Mouse (Mus musculus) cerebellum, postnatal 25 days (tissue): Measurements from ENCODE around the gene Celsr3.

Experiments
- DNase-seq, 2 experiments: peaks; one replicate each; pipeline ENCODE4 v3.0.0; 2021; ENCODE audit warnings: mixed read lengths in 2 of 2

Gene Celsr3

GRCm38 (mm10) chr9:108825820-108826699 lies at the start of gene Celsr3:
Gene Celsr3, plus strand, starts transcription at chr9:108826320.
- DNase-seq = peak; percentile 92 to 95

- no peak for DNase-seq
Observed at GRCm38 (mm10) chr9:108776614-108777013, 49.5 kb upstream of the Celsr3 start.

DNA sequence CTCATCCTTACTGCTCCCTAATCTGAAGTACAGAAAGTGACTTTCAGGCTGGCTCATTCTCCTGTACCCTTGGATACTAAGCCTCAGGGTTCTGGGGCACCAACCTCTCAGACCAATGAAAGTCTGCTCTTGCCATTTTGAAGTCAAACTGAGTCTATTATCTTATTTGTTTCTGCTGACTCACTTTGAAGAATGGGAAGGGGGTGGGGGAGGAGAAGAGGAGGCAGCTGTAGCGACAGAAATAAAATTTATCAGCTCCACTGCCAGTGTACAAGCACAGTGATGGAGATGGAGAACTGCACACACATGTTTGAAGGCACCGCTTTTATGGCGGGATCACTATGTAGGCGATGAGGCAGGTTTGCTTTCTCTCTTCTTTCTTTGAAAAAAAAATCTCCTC lies 48.8 kb upstream of the Celsr3 start:
- DNase-seq = no peak

GRCm38 (mm10) chr9:108780959-108781358 lies 45.2 kb upstream of the Celsr3 start:
- no peak for DNase-seq

DNA sequence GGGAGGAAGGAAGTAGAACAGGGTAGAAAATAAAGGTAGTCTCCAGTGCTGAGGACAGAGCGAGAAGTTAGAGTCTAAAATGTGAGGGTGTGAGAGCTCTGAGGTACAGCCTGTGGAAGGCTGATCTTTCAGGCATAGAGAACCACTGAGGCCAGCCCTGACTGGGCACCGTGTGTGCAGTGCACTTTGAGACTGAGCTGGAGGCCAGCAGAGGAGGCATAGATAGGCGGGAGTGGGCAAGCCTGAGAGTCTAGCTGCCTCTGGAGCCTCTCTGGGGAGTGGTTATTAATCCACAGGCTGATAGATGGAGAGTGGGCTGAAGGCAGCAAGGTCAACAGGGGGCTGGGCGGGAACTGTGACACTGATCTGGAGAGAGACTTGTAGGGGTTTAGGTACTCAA lies 44.2 kb upstream of the Celsr3 start:
- no peak for DNase-seq

DNA sequence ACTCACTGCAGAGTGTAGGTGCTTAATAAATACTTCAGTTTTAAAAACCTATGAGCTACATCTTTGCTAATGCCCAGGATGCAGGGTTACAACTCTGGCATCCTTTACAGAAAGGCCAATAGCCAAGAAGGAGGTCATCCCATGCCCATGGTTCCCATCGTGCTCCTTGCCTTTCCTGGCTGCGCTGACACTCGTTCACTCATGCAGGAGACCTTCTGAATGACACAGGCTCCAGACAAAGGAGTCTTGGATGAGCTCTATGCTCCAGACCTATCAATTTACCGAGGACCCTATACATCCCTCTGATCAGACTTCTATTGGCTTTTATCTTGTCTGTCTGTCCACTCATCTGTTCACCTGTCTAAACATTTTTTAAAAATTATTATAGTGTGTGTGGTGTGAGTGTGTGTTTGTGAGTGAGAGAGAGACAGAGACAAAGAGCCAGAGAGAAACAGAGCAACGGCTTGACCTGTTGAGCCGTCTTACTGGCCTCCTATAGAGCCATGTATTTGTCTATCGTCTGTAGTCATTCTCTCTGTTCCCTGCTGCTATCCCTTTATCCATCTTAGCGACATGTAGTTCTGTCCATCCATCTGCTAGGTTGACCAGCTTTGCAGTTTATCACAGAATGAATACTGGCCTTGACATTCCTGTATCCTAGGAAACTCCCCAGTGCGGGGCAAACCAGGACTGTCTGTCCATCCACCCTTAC lies 43.1 kb upstream of the Celsr3 start:
- no peak for DNase-seq

DNA sequence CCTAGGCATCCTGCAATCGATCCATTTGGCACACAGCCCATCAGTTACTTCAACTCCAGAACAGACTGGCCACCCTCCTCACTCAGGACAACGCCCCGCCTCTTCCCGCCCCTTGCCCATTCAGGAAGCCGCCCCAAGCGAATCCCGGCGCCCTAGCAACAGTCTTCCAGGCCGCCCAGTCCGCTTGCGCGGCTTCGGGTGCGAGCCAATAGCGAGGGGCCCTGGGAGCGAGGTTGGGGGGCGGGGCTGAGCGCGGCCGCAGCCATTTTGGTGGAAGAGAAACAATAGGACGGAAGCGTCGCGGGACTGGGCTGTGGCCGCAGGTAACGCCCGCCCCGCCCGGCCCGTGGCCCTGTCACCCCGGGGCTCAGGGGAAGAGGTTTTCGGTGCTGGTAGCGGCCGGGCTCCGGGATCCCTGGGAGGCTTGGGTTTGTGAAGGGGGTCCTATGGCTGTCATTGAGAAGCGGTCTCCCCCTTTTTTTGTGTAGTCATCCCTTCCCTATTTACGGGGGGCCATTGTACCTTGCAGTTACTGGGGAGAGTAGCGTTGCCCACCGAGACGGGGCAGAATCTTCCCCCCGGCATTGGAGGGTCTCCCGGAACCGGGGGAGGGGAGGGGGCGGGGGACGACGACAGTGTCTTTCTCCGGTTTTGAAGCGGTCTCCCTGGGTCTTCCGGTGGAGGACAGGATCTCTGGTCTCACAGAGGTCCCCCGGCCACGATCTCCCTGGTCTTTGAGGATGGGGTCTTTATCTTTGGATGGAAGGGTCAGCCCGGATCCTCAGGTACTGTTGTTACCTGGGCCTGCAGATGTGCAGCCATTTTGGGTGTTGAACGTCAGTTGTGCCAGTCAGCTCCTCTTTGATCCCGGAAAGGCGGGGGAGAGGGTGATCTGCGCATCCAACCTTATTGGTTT lies 42.3 kb upstream of the Celsr3 start, which contains the start of gene Ip6k2:
Gene Ip6k2 (plus strand): TSS at position 249 of the 916 bp plus-strand sequence.
- peak; percentile 97 to 98 for DNase-seq

GRCm38 (mm10) chr9:108785416-108785815 lies 40.7 kb upstream of the Celsr3 start:
- DNase-seq = no peak

- no peak for DNase-seq
Observed at GRCm38 (mm10) chr9:108786494-108786893, 39.6 kb upstream of the Celsr3 start.

- DNase-seq = no peak
Observed at GRCm38 (mm10) chr9:108787080-108787479, 39.0 kb upstream of the Celsr3 start.

DNA sequence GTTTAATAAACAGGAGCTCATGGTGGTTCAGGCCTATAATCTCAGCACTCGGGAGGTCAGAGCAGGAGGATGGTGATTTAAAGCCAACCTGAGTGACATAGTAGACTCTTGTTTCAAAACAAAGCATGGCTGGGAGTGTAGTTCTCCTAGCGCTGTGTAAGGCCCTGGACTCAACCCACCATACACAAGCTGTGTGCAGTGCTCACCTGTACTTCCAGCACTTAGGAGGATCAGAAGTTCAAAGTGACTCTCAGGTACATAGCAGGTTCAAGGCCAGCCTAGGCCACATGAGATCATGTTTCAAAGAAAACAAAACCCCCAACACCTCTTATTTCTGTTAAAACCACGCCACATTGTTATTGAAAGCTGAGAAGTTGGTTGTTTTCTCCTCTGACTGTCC lies 37.4 kb upstream of the Celsr3 start:
- DNase-seq = no peak

DNA sequence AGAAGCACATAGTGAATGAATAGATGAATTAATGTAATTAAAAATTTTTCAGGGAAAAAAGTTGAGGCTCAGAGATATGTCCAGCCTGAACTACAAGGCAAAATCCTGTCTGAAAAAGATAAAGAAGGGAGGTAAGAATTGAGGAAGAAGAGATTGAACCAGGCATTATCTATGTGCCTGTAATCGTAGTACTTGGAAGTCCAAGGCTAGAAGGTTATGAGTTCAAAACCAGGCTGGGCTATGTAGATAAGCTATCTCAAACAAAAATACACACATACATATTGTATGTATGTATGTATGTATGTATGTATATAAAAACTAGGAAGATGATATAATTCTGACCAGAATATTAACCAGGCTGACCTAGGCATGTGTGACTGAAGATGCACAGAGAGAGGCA lies 33.8 kb upstream of the Celsr3 start:
- no peak for DNase-seq

- no peak for DNase-seq
Observed at GRCm38 (mm10) chr9:108792730-108793129, 33.4 kb upstream of the Celsr3 start.

DNA sequence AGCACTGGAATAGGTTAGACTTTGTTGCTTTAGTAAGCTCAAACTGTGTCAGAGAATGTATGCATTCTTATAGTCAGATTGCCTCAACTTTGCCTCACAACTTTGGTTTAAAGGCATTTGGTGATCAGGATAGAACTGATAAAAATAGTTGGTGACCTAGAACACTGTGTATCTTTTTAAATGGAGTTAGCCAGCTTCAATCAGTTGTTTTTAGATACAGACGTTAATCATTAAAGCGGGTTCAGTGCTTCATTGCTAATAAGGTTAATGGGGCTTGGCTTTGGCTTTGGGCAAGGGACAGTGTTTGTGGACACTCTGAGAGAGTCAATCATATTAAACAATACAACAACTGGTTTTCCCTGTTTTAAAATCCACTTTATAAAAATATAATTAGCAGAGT lies 30.8 kb upstream of the Celsr3 start:
- DNase-seq = no peak

- DNase-seq = peak in 1 of 2 experiments; percentile 54
Observed at GRCm38 (mm10) chr9:108795762-108796161, 30.4 kb upstream of the Celsr3 start.

DNA sequence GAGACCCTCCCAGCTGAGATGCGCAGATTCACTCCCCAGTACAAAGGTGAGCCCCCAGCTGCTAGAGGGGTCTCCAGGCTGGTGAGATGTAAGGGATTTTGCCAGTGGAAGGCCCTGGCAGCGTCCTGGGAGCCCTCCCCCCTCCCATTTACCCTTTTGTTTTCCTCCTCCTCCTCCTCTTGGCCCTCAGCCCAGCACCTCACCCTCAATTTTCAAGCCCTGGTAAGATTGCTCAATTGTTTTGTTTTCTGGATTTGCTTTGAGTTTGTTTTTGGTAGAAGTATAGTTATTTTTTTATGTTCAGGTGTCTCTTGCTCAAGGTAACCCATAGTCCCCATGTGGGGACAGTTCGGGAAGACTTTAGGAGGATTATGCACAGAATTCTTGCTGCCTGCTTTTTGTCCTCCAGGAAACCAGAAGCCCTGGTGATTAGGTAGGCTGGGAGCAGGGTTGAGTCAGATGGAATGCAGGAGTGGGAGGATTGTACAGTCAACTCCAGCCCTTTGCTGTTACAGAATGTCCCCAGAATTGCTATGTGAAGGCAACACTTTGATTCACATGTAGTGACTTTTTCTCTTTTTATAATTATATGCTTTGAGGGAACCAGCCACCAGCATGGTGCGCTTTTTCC lies 29.7 kb upstream of the Celsr3 start:
- DNase-seq = no peak

DNA sequence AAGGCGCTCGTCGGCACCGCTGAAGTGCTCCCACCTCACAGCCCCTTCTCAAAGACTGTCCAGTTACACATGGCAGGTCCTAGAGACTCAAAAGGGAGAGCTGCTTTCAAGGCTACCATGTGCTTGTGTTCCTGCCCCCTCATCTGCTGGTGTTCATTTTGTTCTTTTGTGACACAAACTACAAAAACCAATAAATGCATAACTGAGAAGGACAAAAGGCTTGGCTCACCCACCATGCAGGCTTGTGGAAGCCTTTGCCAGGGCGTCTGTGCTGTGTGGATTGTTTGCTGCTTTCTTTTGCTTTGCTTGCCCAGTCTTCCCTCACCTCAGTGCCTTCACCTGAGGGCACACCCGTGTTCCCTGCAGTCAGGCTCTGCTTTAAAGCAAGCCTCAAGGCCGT lies 28.6 kb upstream of the Celsr3 start:
- DNase-seq = no peak

GRCm38 (mm10) chr9:108798508-108799075 lies 27.5 kb upstream of the Celsr3 start:
- no peak for DNase-seq

DNA sequence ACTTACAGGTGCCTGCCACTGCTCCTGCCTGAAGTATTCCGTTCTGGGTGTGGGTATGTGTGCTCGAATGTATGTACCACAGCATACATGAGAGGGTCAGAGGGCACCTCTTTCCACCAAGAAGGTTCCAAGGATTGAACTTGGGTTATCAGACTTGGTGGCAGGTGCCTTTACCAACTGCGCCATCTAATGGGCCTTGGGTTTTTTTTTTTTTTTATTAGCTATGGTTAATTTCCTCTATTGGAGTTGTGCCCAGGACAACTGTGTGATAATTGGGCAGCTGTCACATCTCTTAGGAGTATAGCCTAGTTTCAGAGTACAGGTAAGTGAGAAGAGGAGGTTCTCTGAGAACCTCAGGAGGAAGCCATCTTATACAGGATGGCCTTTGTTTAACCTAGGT lies 26.6 kb upstream of the Celsr3 start:
- DNase-seq = peak in 1 of 2 experiments; percentile 35

DNA sequence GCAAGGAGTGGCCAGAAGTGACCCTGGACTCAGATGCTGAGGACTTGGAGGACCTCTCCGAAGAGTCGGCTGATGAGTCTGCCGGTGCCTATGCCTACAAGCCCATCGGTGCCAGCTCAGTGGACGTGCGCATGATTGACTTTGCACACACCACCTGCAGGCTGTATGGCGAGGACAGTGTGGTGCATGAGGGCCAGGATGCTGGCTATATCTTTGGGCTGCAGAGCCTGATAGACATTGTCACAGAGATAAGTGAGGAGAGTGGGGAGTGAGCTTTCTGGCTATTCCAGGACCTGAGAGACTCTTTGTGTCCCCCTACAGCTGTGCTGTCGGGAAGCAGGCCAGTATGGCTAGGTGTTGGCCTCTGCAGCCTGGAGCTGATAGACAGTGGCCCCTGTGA lies 20.4 kb upstream of the Celsr3 start:
- DNase-seq = peak in 1 of 2 experiments; percentile 21

DNA sequence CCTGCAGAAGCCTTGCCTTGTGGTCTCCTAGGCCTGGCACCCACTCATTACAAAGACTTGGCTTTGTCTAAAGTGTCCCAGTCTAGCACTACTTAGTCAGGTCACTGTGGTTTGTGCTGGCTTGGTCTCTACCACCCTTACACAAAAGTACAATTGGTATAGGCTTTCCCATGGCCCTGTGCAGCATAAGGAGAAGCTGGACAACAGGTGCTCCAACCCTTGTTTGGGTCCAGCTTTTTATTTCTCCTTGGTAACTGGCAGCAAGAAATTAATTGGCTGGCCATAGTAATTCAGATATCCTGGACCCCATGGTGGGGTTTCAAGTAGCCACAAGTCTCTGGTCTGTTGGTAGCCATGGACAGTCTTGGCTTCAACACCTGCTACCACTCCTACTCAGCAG lies 19.7 kb upstream of the Celsr3 start:
- no peak for DNase-seq

GRCm38 (mm10) chr9:108806831-108807230 lies 19.3 kb upstream of the Celsr3 start:
- peak; percentile 62 to 74 for DNase-seq
